Mouse (Mus musculus) stomach, postnatal 0 days (tissue): ENCODE results near the gene Ap4s1. TPM values are rescaled to one million over a fixed set of nuclear protein-coding genes. Genes with fewer than 3 reads are reported as not detected.

ENCODE experiments used
- ATAC-seq: fragments of 200-750 bp; cut with Nextera tagmentation; 2 replicates; pipeline ENCODE4 v1.8.0; 2017; ENCODE audit not compliant: low FRiP score, low TSS enrichment
- DNase-seq: peaks from one replicate; pipeline ENCODE4 v3.0.0-alpha.2; 2016; ENCODE audit warnings: low spot score
- H3K27ac ChIP-seq: fragments of 300-500 bp; sonication (generic); replicated peaks from 2 replicates; pipeline ENCODE4 v1.5.1; 2014; ENCODE audit warnings: mild to moderate bottlenecking, control low read depth
- H3K27me3 ChIP-seq: fragments of 300-500 bp; sonication (generic); 2 replicates; pipeline ENCODE4 v1.6.1; 2014; ENCODE audit warnings: low read length; ENCODE audit not compliant: control insufficient read depth, insufficient read depth
- H3K36me3 ChIP-seq: fragments of 300-500 bp; sonication (generic); 2 replicates; pipeline ENCODE4 v1.6.1; 2014; ENCODE audit warnings: low read length, mixed read lengths; ENCODE audit not compliant: control insufficient read depth, insufficient read depth
- H3K4me1 ChIP-seq: fragments of 300-500 bp; sonication (generic); replicated peaks from 2 replicates; pipeline ENCODE4 v1.6.1; 2014; ENCODE audit warnings: antibody characterized with exemption; ENCODE audit not compliant: control insufficient read depth, insufficient read depth
- H3K4me2 ChIP-seq: fragments of 300-500 bp; sonication (generic); replicated peaks from 2 replicates; pipeline ENCODE4 v1.6.1; 2014; ENCODE audit warnings: low read depth, mild to moderate bottlenecking, control low read depth, moderate library complexity
- H3K4me3 ChIP-seq: fragments of 300-500 bp; sonication (generic); 2 replicates; pipeline ENCODE4 v1.5.1; 2014; ENCODE audit warnings: low read depth, low read length, control low read depth
- H3K9ac ChIP-seq: fragments of 300-500 bp; sonication (generic); 2 replicates; pipeline ENCODE4 v1.6.1; 2014; ENCODE audit warnings: mild to moderate bottlenecking, low read length, control low read depth, mixed read lengths
- H3K9me3 ChIP-seq: fragments of 300-500 bp; sonication (generic); 2 replicates; pipeline ENCODE4 v1.6.1; 2016; ENCODE audit warnings: low read length; ENCODE audit not compliant: control insufficient read depth
- CTCF ChIP-seq: IDR thresholded peaks from 2 replicates; pipeline ENCODE4 v1.5.1; 2016; ENCODE audit warnings: antibody characterized with exemption, low read depth, mild to moderate bottlenecking, moderate library complexity
- EP300 ChIP-seq: optimal IDR thresholded peaks from 2 replicates; pipeline ENCODE3; 2016; ENCODE audit warnings: antibody characterized with exemption
- WGBS: fragments of 180-500 bp; shearing (Covaris S2); extraction: QIAGEN DNeasy Blood & Tissue Kit; methylation state at CpG from one replicate; pipeline ENCODE4 v1.1.7; 2014; 5-methylcytosine and 5-hydroxymethylcytosine counted together
- polyA plus RNA-seq: library from polyadenylated mRNA; unstranded; fragments of >200 nt; fragmentation: Nextera tagmentation; extraction: Ambion mirVana; gene quantifications from 2 replicates; pipeline ENCODE4 v1.2.1, GENCODE M21; 2015

The Ap4s1 gene
- polyA plus RNA-seq, 1 experiment from 2014 or later: 28.8 TPM

GRCm38 (mm10) chr12:51729058-51729457 is 38.2 kb downstream of the Ap4s1 start:
- no peak overlapping the region for H3K9ac ChIP-seq
- H3K36me3 ChIP-seq: peaks cover 3% of the 10 kb centered on the region; the same call in 1 of the 2 replicates
- H3K4me1 ChIP-seq: peaks cover 1% of the 10 kb centered on the region; the same call in 1 of the 2 replicates
- no peak overlapping the region for H3K4me2 ChIP-seq
- no peaks in the 10 kb centered on the region for H3K27me3 ChIP-seq
- WGBS: 54% methylated on average over 11 of the region's 11 CpGs
- H3K9me3 ChIP-seq: no peaks in the 10 kb centered on the region
- H3K4me3 ChIP-seq: no peak overlapping the region
- DNase-seq (no peak), ATAC-seq (peak; percentile 65; the same call in 1 of the 2 replicates)
- peak overlapping the region; percentile 77 for H3K27ac ChIP-seq
- no peak for TF ChIP-seq CTCF

GRCm38 (mm10) chr12:51729827-51730226 is 39.0 kb downstream of the Ap4s1 start:
- no peaks in the 10 kb centered on the region for H3K27me3 ChIP-seq
- H3K9ac ChIP-seq: no peak overlapping the region
- peak overlapping the region; percentile 77; the same call in 1 of the 2 replicates for H3K27ac ChIP-seq
- WGBS: 93% methylated on average over 9 of the region's 9 CpGs
- no peak overlapping the region for H3K4me3 ChIP-seq
- no peak for TF ChIP-seq EP300
- no peak for TF ChIP-seq CTCF
- H3K4me2 ChIP-seq: no peak overlapping the region
- DNase-seq: no peak
- no peak for ATAC-seq
- 0 out of 2 replicates have a peak, but pooled peaks cover 3% of the 10 kb centered on the region for H3K36me3 ChIP-seq
- peaks cover 4% of the 10 kb centered on the region; the same call in 1 of the 2 replicates for H3K4me1 ChIP-seq
- H3K9me3 ChIP-seq: no peaks in the 10 kb centered on the region

GRCm38 (mm10) chr12:51734605-51735211 is 43.9 kb downstream of the Ap4s1 start:
- H3K9me3 ChIP-seq: no peaks in the 10 kb centered on the region
- H3K27me3 ChIP-seq: no peaks in the 10 kb centered on the region
- peak overlapping the region; percentile 87 for H3K27ac ChIP-seq
- 31% methylated on average over 14 of the region's 14 CpGs for WGBS
- no peaks in the 10 kb centered on the region for H3K36me3 ChIP-seq
- TF ChIP-seq CTCF: no peak
- DNase-seq: peak; percentile 66
- H3K4me2 ChIP-seq: peak overlapping the region; percentile 48
- peak; percentile 80 for ATAC-seq
- H3K4me3 ChIP-seq: peak overlapping the region; percentile 21
- H3K9ac ChIP-seq: peak overlapping the region; percentile 50
- H3K4me1 ChIP-seq: peaks cover 6% of the 10 kb centered on the region

- TF ChIP-seq CTCF (no peak), EP300 (no peak)
- WGBS: 19% methylated on average over 7 of the region's 7 CpGs
- Histone ChIP-seq H3K36me3 (no peaks in the 10 kb centered on the region), H3K27me3 (no peaks in the 10 kb centered on the region), H3K27ac (peak overlapping the region; percentile 87), H3K4me1 (peaks cover 6% of the 10 kb centered on the region), H3K4me2 (no peak overlapping the region), H3K9ac (no peak overlapping the region), H3K4me3 (no peak overlapping the region), H3K9me3 (no peaks in the 10 kb centered on the region)
- ATAC-seq (peak; percentile 63), DNase-seq (peak; percentile 53)
These were observed 45.0 kb downstream of the Ap4s1 start for GRCm38 (mm10) chr12:51735840-51736271.

- Histone ChIP-seq H3K9me3 (no peaks in the 10 kb centered on the region), H3K9ac (no peak overlapping the region), H3K36me3 (no peaks in the 10 kb centered on the region), H3K27ac (peak overlapping the region; percentile 87), H3K27me3 (no peaks in the 10 kb centered on the region), H3K4me2 (no peak overlapping the region), H3K4me1 (peaks cover 6% of the 10 kb centered on the region), H3K4me3 (no peak overlapping the region)
- DNase-seq (no peak), ATAC-seq (no peak)
- 71% methylated on average over 3 of the region's 3 CpGs for WGBS
- no peak for TF ChIP-seq CTCF
- no peak for TF ChIP-seq EP300
These were observed 45.5 kb downstream of the Ap4s1 start for GRCm38 (mm10) chr12:51736381-51736780.

GRCm38 (mm10) chr12:51736807-51737206 is 46.0 kb downstream of the Ap4s1 start:
- no peak for DNase-seq
- Histone ChIP-seq H3K4me2 (no peak overlapping the region), H3K9ac (no peak overlapping the region), H3K9me3 (no peaks in the 10 kb centered on the region), H3K4me3 (no peak overlapping the region), H3K36me3 (no peaks in the 10 kb centered on the region), H3K27me3 (no peaks in the 10 kb centered on the region), H3K27ac (no peak overlapping the region), H3K4me1 (peaks cover 6% of the 10 kb centered on the region)
- ATAC-seq: no peak
- TF ChIP-seq CTCF: no peak
- no peak for TF ChIP-seq EP300
- 35% methylated on average over 1 of the region's 1 CpGs for WGBS
